Mouse (Mus musculus) bone marrow macrophage, adult 2 months (primary cell): ENCODE measurements around the gene Siva1.

Source experiments
- CTCF ChIP-seq: IDR thresholded peaks from 2 replicates; pipeline ENCODE4 v1.5.1; 2012; ENCODE audit warnings: low read depth, mild to moderate bottlenecking, low read length, moderate library complexity
- POLR2A ChIP-seq: IDR thresholded peaks from 2 replicates; pipeline ENCODE4 v1.6.1; 2012; ENCODE audit warnings: mild to moderate bottlenecking, low read depth, low read length, borderline replicate concordance

DNA sequence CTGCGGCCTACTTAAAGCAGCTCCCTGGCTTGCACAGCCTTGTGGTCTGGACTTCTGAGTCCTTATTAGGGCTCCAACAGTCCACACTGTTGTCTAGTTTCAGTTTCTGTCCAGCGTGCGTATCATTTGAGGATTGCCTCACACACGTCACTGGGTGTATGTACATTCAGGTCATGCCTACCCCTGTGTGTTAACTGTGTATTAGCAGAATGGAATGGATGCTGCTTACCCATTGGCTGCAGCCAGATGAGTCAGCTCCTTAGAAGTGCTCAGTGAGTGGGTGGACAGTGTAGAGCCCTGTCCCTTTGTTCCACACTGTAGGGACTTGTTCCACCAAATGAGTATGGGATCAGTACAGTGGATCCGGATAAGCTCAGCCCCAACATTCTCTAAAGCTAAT is 3.6 kb downstream of the Siva1 start:
- TF ChIP-seq CTCF (no peak), POLR2A (no peak)
